Mouse (Mus musculus): ENCODE measurements around the gene Camk2b. TPM values are rescaled to one million over a fixed set of nuclear protein-coding genes. Genes with fewer than 3 reads are reported as not detected.

Gene Camk2b
- polyA plus RNA-seq, 1 experiment from 2014 or later: 117 TPM

DNA sequence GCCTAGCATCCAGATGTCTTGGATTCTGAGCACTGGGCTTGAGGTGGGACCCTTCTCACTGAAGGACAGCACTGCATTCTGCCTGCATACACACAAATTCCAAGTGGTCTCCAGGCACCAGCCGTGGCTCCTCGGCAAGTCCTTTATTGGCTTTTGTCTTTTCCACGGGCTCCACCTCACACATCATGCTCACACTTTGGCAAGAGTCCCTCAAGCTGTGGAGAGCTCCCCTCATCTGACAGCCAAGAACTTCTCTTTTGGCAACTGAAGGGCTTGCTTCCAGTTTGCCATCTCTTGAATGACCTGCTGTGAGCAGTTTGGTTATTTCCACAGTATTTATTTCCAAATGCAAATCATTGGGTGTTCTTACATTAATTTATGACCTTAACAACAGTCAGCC is 30.6 kb downstream of the Camk2b start:
- H3K4me3 ChIP-seq (replicated peaks; ENCODE audit: low read length): no peak overlapping the region
- H3K36me3 ChIP-seq (replicated peaks; ENCODE audit: control insufficient read depth, insufficient read depth): no peaks in the 10 kb centered on the region
- ATAC-seq (ENCODE audit: low FRiP score) (no peak), DNase-seq (ENCODE audit: low spot score) (peak; percentile 55)
- no peaks in the 10 kb centered on the region for H3K9me3 ChIP-seq (ENCODE audit: control insufficient read depth, low read length)
- 55% methylated on average over 3 of the region's 3 CpGs for WGBS
- no peaks in the 10 kb centered on the region for H3K27me3 ChIP-seq (ENCODE audit: control insufficient read depth, insufficient read depth, low read length)
- H3K4me2 ChIP-seq (replicated peaks): no peak overlapping the region
- no peak overlapping the region for H3K9ac ChIP-seq
- no peak overlapping the region for H3K27ac ChIP-seq
- no peaks in the 10 kb centered on the region for H3K4me1 ChIP-seq (replicated peaks; ENCODE audit: control insufficient read depth, insufficient read depth, low read length)

DNA sequence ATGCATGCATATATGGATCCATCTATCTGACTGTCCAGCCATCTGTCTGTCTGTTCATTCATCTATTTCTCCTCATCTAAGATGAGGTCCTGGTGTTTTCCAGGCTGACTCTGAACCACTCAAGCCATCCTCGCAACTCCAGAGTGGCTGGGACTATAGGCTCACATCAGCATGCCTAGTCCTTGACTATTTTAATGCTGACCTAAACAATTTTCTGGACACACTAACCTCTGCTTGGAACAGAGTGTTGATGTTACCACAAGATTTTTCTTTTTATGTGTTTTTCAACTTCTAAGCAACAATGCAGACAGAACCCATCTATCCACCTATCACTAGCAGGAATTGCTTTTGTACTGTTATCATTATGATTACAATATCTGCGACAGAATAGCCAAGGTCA is 31.4 kb downstream of the Camk2b start:
- no peaks in the 10 kb centered on the region for H3K27me3 ChIP-seq (ENCODE audit: control insufficient read depth, insufficient read depth, low read length)
- ATAC-seq (ENCODE audit: low FRiP score): no peak
- H3K36me3 ChIP-seq (replicated peaks; ENCODE audit: control insufficient read depth, insufficient read depth): no peaks in the 10 kb centered on the region
- 84% methylated on average over 2 of the region's 2 CpGs for WGBS
- no peak overlapping the region for H3K9ac ChIP-seq
- H3K4me1 ChIP-seq (replicated peaks; ENCODE audit: control insufficient read depth, insufficient read depth, low read length): no peaks in the 10 kb centered on the region
- no peak for DNase-seq (ENCODE audit: low spot score)
- no peak overlapping the region for H3K27ac ChIP-seq
- no peak overlapping the region for H3K4me3 ChIP-seq (replicated peaks; ENCODE audit: low read length)
- H3K4me2 ChIP-seq (replicated peaks): no peak overlapping the region
- H3K9me3 ChIP-seq (ENCODE audit: control insufficient read depth, low read length): no peaks in the 10 kb centered on the region

- DNase-seq (ENCODE audit: low spot score) (no peak), ATAC-seq (ENCODE audit: low FRiP score) (no peak)
- H3K27ac ChIP-seq: no peak overlapping the region
- no peak overlapping the region for H3K4me2 ChIP-seq (replicated peaks)
- no peaks in the 10 kb centered on the region for H3K4me1 ChIP-seq (replicated peaks; ENCODE audit: control insufficient read depth, insufficient read depth, low read length)
- 91% methylated on average over 5 of the region's 5 CpGs for WGBS
- no peak overlapping the region for H3K9ac ChIP-seq
- H3K9me3 ChIP-seq (ENCODE audit: control insufficient read depth, low read length): no peaks in the 10 kb centered on the region
- no peaks in the 10 kb centered on the region for H3K27me3 ChIP-seq (ENCODE audit: control insufficient read depth, insufficient read depth, low read length)
- H3K4me3 ChIP-seq (replicated peaks; ENCODE audit: low read length): no peak overlapping the region
- no peaks in the 10 kb centered on the region for H3K36me3 ChIP-seq (replicated peaks; ENCODE audit: control insufficient read depth, insufficient read depth)
These were observed 32.4 kb downstream of the Camk2b start for GRCm38 (mm10) chr11:6033801-6034200.

DNA sequence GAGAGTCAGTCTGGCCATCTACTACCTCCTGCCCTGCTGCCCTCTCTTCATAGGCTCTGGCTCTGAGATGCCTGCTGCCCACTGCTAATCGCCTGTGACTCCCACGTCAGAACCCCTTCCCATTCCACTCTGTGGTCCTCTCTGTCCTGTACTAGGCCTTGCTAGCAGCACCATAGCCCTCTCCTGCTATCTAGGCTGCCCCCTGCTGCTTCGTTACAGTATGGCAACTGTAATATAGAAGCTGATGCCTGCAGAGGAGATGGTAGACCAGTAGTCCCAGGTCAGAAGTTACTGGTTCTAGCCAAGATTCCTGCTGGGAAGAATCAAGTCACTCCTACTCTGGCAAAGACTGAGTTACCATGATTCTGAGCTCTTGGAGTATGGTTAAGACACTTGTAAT is 33.0 kb downstream of the Camk2b start:
- ATAC-seq (ENCODE audit: low FRiP score) (no peak), DNase-seq (ENCODE audit: low spot score) (no peak)
- Histone ChIP-seq H3K36me3 (replicated peaks; ENCODE audit: control insufficient read depth, insufficient read depth) (no peaks in the 10 kb centered on the region), H3K9ac (no peak overlapping the region), H3K4me1 (replicated peaks; ENCODE audit: control insufficient read depth, insufficient read depth, low read length) (no peaks in the 10 kb centered on the region), H3K27me3 (ENCODE audit: control insufficient read depth, insufficient read depth, low read length) (no peaks in the 10 kb centered on the region), H3K4me3 (replicated peaks; ENCODE audit: low read length) (no peak overlapping the region), H3K9me3 (ENCODE audit: control insufficient read depth, low read length) (no peaks in the 10 kb centered on the region), H3K4me2 (replicated peaks) (no peak overlapping the region), H3K27ac (no peak overlapping the region)
- 80% methylated on average over 3 of the region's 3 CpGs for WGBS

DNA sequence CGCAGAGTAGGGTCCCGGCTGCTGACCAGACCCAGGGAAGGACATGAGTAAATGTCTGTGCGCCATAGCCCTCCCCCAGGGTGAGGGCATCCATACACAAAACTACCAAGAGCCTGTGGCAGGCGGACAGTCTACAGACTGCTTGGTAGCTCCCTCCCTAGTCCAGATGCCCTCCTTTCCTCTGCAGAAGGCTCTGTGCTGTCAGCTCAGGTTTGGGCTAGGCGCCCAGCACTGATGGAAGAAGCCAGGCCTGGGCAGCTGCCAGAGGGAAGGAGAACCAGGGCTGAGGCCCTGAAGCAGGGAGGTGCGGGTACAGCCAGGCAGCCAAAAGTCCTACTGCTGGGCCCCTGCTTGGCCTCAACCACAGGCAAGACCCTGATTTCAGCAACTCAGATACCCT is 35.5 kb downstream of the Camk2b start:
- peak; percentile 78 for DNase-seq (ENCODE audit: low spot score)
- peak; percentile 41; the same call in 1 of the 2 replicates for ATAC-seq (ENCODE audit: low FRiP score)
- Histone ChIP-seq H3K4me1 (replicated peaks; ENCODE audit: control insufficient read depth, insufficient read depth, low read length) (no peaks in the 10 kb centered on the region), H3K4me2 (replicated peaks) (no peak overlapping the region), H3K27me3 (ENCODE audit: control insufficient read depth, insufficient read depth, low read length) (no peaks in the 10 kb centered on the region), H3K4me3 (replicated peaks; ENCODE audit: low read length) (no peak overlapping the region), H3K27ac (no peak overlapping the region; the same call in 1 of the 2 replicates), H3K9me3 (ENCODE audit: control insufficient read depth, low read length) (no peaks in the 10 kb centered on the region), H3K9ac (no peak overlapping the region), H3K36me3 (replicated peaks; ENCODE audit: control insufficient read depth, insufficient read depth) (no peaks in the 10 kb centered on the region; the same call in 1 of the 2 replicates)
- WGBS: 82% methylated on average over 6 of the region's 6 CpGs

DNA sequence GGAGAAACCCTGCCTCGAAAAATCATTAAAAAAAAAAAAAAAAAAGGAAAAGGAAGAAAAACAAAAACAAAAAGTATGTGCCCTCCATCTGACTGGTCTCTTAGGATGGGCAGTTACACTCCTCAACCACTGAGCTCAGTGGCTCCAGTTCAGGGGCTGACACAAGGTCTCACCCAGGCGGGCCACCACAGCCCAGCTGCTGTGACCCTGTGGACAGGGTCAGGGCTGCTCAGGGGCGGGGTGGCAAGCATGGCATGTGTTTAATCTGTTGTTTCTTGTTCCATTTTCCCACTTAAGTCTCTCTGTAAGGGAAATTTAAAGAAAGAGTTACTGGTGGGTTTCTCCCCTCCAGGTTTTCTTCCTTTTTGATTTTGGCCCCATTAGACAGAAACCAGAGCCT is 36.4 kb downstream of the Camk2b start:
- Histone ChIP-seq H3K9ac (no peak overlapping the region), H3K4me3 (replicated peaks; ENCODE audit: low read length) (no peak overlapping the region), H3K36me3 (replicated peaks; ENCODE audit: control insufficient read depth, insufficient read depth) (no peaks in the 10 kb centered on the region; the same call in 1 of the 2 replicates), H3K4me2 (replicated peaks) (no peak overlapping the region), H3K4me1 (replicated peaks; ENCODE audit: control insufficient read depth, insufficient read depth, low read length) (0 out of 2 replicates have a peak, but pooled peaks cover 3% of the 10 kb centered on the region), H3K27ac (no peak overlapping the region), H3K9me3 (ENCODE audit: control insufficient read depth, low read length) (no peaks in the 10 kb centered on the region), H3K27me3 (ENCODE audit: control insufficient read depth, insufficient read depth, low read length) (no peaks in the 10 kb centered on the region)
- DNase-seq (ENCODE audit: low spot score): no peak
- WGBS: 76% methylated on average over 3 of the region's 3 CpGs
- ATAC-seq (ENCODE audit: low FRiP score): no peak

DNA sequence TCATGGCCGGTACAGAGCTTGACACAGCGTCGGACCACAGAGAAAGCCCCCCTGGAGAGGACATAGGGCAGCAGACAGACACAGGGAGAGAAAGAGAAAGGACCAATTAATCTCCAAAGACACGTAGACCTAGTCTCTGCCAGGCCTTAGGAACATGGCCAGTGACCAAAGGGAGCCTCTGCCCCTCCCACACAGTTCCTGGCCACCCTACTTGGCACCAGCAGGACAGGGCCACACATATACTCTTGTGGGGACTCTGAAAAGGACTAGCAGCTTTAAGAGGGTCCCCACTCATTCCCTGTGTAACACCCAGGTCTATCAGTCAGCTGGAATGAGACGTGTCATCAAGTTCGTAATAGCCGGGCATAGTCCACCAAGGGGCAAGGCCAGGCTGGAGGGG is 37.3 kb downstream of the Camk2b start:
- ATAC-seq (ENCODE audit: low FRiP score): no peak
- WGBS: 72% methylated on average over 7 of the region's 7 CpGs
- Histone ChIP-seq H3K27me3 (ENCODE audit: control insufficient read depth, insufficient read depth, low read length) (no peaks in the 10 kb centered on the region), H3K36me3 (replicated peaks; ENCODE audit: control insufficient read depth, insufficient read depth) (no peaks in the 10 kb centered on the region; the same call in 1 of the 2 replicates), H3K4me2 (replicated peaks) (no peak overlapping the region), H3K9ac (no peak overlapping the region), H3K9me3 (ENCODE audit: control insufficient read depth, low read length) (no peaks in the 10 kb centered on the region), H3K27ac (no peak overlapping the region), H3K4me3 (replicated peaks; ENCODE audit: low read length) (no peak overlapping the region), H3K4me1 (replicated peaks; ENCODE audit: control insufficient read depth, insufficient read depth, low read length) (0 out of 2 replicates have a peak, but pooled peaks cover 3% of the 10 kb centered on the region)
- DNase-seq (ENCODE audit: low spot score): no peak

DNA sequence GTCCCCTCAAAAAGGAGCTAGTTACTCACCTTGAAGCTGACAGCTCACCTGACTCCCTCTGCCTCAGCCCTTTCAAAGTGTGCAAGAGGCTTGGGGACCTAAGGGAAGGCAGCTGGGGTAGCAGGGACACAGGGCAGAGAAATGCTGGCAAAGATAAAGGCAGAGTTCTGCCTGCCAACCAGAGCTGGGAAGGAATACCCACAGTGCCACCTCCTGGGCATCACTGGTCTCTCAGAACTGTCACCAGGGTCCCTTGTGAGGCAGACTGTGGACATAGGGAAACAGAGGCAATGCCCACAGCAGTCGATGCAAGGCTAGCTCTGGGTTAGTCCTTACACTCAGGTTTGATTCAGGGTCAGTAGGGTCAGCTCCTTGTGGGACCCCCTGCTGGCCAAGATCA is 39.8 kb downstream of the Camk2b start:
- 93% methylated on average over 1 of the region's 1 CpGs for WGBS
- H3K4me1 ChIP-seq (replicated peaks; ENCODE audit: control insufficient read depth, insufficient read depth, low read length): 0 out of 2 replicates have a peak, but pooled peaks cover 3% of the 10 kb centered on the region
- no peaks in the 10 kb centered on the region; the same call in 1 of the 2 replicates for H3K36me3 ChIP-seq (replicated peaks; ENCODE audit: control insufficient read depth, insufficient read depth)
- no peak overlapping the region for H3K4me3 ChIP-seq (replicated peaks; ENCODE audit: low read length)
- H3K9me3 ChIP-seq (ENCODE audit: control insufficient read depth, low read length): no peaks in the 10 kb centered on the region
- H3K9ac ChIP-seq: no peak overlapping the region
- no peaks in the 10 kb centered on the region for H3K27me3 ChIP-seq (ENCODE audit: control insufficient read depth, insufficient read depth, low read length)
- no peak overlapping the region for H3K4me2 ChIP-seq (replicated peaks)
- peak; percentile 59 for DNase-seq (ENCODE audit: low spot score)
- no peak for ATAC-seq (ENCODE audit: low FRiP score)
- H3K27ac ChIP-seq: no peak overlapping the region

DNA sequence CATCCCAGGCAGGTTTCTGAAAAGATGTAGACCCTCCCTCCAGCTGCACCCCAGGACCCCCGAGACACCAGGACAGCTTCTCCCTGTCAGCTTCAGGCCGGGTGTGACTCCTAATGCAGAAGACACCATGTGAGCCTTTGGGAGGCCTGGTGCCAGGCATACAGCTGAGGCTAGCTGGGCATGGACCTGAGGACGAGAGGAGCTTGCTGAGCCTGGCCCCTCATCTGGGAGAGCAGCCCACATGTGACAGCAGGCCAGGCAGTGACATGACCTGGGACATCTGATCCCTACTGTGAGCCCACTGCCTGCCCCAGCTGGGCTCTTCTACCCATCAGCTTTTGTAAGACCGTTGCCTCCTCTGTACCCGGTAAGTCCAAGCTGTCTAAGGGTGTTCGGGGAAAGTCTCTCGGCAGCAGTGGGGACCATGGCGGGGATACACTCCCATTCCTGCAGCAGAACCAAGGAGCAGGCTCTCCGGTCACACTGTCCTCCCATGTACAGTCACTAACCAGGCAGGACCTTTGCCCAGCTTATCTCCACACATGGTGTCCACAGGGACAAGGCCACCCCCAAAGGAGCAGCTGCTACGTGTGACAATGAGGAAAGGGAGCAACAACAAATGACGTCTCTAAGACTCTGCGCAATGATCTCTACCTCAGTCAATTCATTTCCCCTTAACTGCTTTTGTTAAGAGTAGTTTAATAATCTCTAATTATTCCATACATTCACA is 41.1 kb downstream of the Camk2b start:
- DNase-seq (ENCODE audit: low spot score): no peak
- Histone ChIP-seq H3K36me3 (replicated peaks; ENCODE audit: control insufficient read depth, insufficient read depth) (no peaks in the 10 kb centered on the region; the same call in 1 of the 2 replicates), H3K4me1 (replicated peaks; ENCODE audit: control insufficient read depth, insufficient read depth, low read length) (0 out of 2 replicates have a peak, but pooled peaks cover 3% of the 10 kb centered on the region), H3K27me3 (ENCODE audit: control insufficient read depth, insufficient read depth, low read length) (no peaks in the 10 kb centered on the region), H3K9ac (no peak overlapping the region), H3K4me3 (replicated peaks; ENCODE audit: low read length) (no peak overlapping the region), H3K27ac (no peak overlapping the region), H3K4me2 (replicated peaks) (no peak overlapping the region), H3K9me3 (ENCODE audit: control insufficient read depth, low read length) (no peaks in the 10 kb centered on the region)
- 67% methylated on average over 12 of the region's 12 CpGs for WGBS
- no peak for ATAC-seq (ENCODE audit: low FRiP score)
